Mouse (Mus musculus) CH12.LX (cell line): ENCODE data around the gene Gas7. TPM values are rescaled to one million over a fixed set of nuclear protein-coding genes. Genes with fewer than 3 reads are reported as not detected.
A peak's percentile ranks its signal among the peaks of the same experiment; 100 is the strongest.

ENCODE experiments used
- DNase-seq: peaks from one replicate; pipeline ENCODE4 v3.0.0-alpha.2; 2013; ENCODE audit errors: extremely low read depth
- H3K27ac ChIP-seq: 2 replicates; pipeline ENCODE4 v1.5.1; 2012; ENCODE audit warnings: low read depth, mild to moderate bottlenecking, control low read depth, moderate library complexity; ENCODE audit not compliant: insufficient read depth
- H3K27me3 ChIP-seq: replicated peaks from 2 replicates; pipeline ENCODE3; 2012; ENCODE audit warnings: inconsistent platforms
- H3K36me3 ChIP-seq, 2 experiments: replicated peaks in 1 of 2; 2 replicates each; pipeline versions ENCODE3 to v1.6.1; 2012; ENCODE audit warnings: inconsistent platforms in 1 of 2, low read length in 1 of 2, mild to moderate bottlenecking in 1 of 2, mixed read lengths in 1 of 2, moderate library complexity in 1 of 2; ENCODE audit not compliant: control insufficient read depth in 1 of 2, insufficient read depth in 1 of 2
- H3K4me1 ChIP-seq, 2 experiments: 2 replicates each; pipeline ENCODE4 v1.6.1; 2012; ENCODE audit warnings: inconsistent platforms in 1 of 2, moderate library complexity in 1 of 2; ENCODE audit not compliant: insufficient read depth in 2 of 2, control insufficient read depth in 1 of 2
- H3K4me2 ChIP-seq: 2 replicates; pipeline ENCODE4 v1.6.1; 2012; ENCODE audit warnings: low read depth, mild to moderate bottlenecking, control low read depth; ENCODE audit not compliant: poor library complexity, insufficient read depth, severe bottlenecking
- H3K4me3 ChIP-seq, 3 experiments: fragments of 150-350 bp in 1 of 3; sonication (generic) in 1 of 3; replicated peaks in 1 of 3; 2 replicates each; pipeline versions ENCODE3 to v1.5.1; 2011 to 2012; ENCODE audit warnings: low read depth in 2 of 3, low read length in 2 of 3, mild to moderate bottlenecking in 2 of 3, moderate library complexity in 2 of 3, control low read depth in 1 of 3, improper control_type of control experiment in 1 of 3, inconsistent platforms in 1 of 3, mixed read lengths in 1 of 3; ENCODE audit not compliant: poor library complexity in 1 of 3
- H3K79me2 ChIP-seq: replicated peaks from 2 replicates; pipeline ENCODE4 v1.6.1; 2012; ENCODE audit warnings: mild to moderate bottlenecking, moderate library complexity; ENCODE audit not compliant: control insufficient read depth, poor library complexity, insufficient read depth, severe bottlenecking; ENCODE audit errors: extremely low read depth
- H3K9ac ChIP-seq: 2 replicates; pipeline ENCODE4 v1.6.1; 2012; ENCODE audit warnings: low read depth, mild to moderate bottlenecking, control low read depth, moderate library complexity; ENCODE audit not compliant: insufficient read depth
- H3K9me3 ChIP-seq: replicated peaks from 2 replicates; pipeline ENCODE3; 2012; ENCODE audit warnings: low read length, inconsistent platforms, mixed read lengths
- BHLHE40 ChIP-seq: IDR thresholded peaks from 2 replicates; pipeline ENCODE4 v1.6.1; 2011; ENCODE audit warnings: mild to moderate bottlenecking, low read depth, low read length, improper control_type of control experiment
- CHD1 ChIP-seq: IDR thresholded peaks from 2 replicates; pipeline ENCODE4 v1.6.1; 2012; ENCODE audit warnings: low read depth, low read length, improper control_type of control experiment, inconsistent platforms
- CTCF ChIP-seq, 2 experiments: IDR thresholded peaks in 1 of 2; conservative IDR thresholded peaks in 1 of 2; 2 replicates each; pipeline ENCODE4 v1.5.1; 2011 to 2012; ENCODE audit warnings: low read depth in 2 of 2, low read length in 2 of 2, improper control_type of control experiment in 1 of 2, inconsistent platforms in 1 of 2, mild to moderate bottlenecking in 1 of 2, moderate library complexity in 1 of 2
- ELF1 ChIP-seq: IDR thresholded peaks from 2 replicates; pipeline ENCODE4 v1.6.1; 2014; ENCODE audit warnings: low read depth, mild to moderate bottlenecking, inconsistent platforms, low read length, improper control_type of control experiment
- EP300 ChIP-seq: IDR thresholded peaks from 2 replicates; pipeline ENCODE4 v1.6.1; 2011; ENCODE audit warnings: low read length, improper control_type of control experiment
- ETS1 ChIP-seq: conservative IDR thresholded peaks from 2 replicates; pipeline ENCODE4 v1.6.1; 2012; ENCODE audit warnings: low read depth, mild to moderate bottlenecking, inconsistent platforms, low read length, improper control_type of control experiment, moderate library complexity
- GABPA ChIP-seq: IDR thresholded peaks from 2 replicates; pipeline ENCODE4 v1.6.1; 2012; ENCODE audit warnings: low read depth, low read length, improper control_type of control experiment, inconsistent platforms; ENCODE audit not compliant: insufficient replicate concordance
- HCFC1 ChIP-seq: IDR thresholded peaks from 2 replicates; pipeline ENCODE4 v1.6.1; 2012; ENCODE audit warnings: low read depth, mild to moderate bottlenecking, inconsistent platforms, low read length, improper control_type of control experiment
- IRF4 ChIP-seq: IDR thresholded peaks from 2 replicates; pipeline ENCODE4 v1.6.1; 2014; ENCODE audit warnings: low read depth, mild to moderate bottlenecking, inconsistent platforms, low read length, improper control_type of control experiment
- JUN ChIP-seq: IDR thresholded peaks from 2 replicates; pipeline ENCODE4 v1.6.1; 2011; ENCODE audit warnings: low read depth, mild to moderate bottlenecking, low read length, improper control_type of control experiment, moderate library complexity; ENCODE audit not compliant: insufficient read depth
- JUND ChIP-seq: conservative IDR thresholded peaks from 2 replicates; pipeline ENCODE4 v1.6.1; 2011; ENCODE audit warnings: low read depth, low read length, improper control_type of control experiment
- KAT2A ChIP-seq: IDR thresholded peaks from 2 replicates; pipeline ENCODE4 v1.6.1; 2012; ENCODE audit warnings: low read length, improper control_type of control experiment, inconsistent platforms; ENCODE audit not compliant: insufficient replicate concordance
- MAFK ChIP-seq: IDR thresholded peaks from 2 replicates; pipeline ENCODE4 v1.6.1; 2011; ENCODE audit warnings: low read length, improper control_type of control experiment; ENCODE audit not compliant: insufficient replicate concordance
- MAX ChIP-seq: IDR thresholded peaks from 2 replicates; pipeline ENCODE4 v1.6.1; 2011; ENCODE audit warnings: low read length, improper control_type of control experiment
- MAZ ChIP-seq: IDR thresholded peaks from 2 replicates; pipeline ENCODE4 v1.6.1; 2012; ENCODE audit warnings: low read depth, mild to moderate bottlenecking, inconsistent platforms, low read length, improper control_type of control experiment, moderate library complexity
- MEF2A ChIP-seq: IDR thresholded peaks from 2 replicates; pipeline ENCODE4 v1.6.1; 2014; ENCODE audit warnings: low read depth, mild to moderate bottlenecking, inconsistent platforms, low read length, improper control_type of control experiment, borderline replicate concordance
- MXI1 ChIP-seq: IDR thresholded peaks from 2 replicates; pipeline ENCODE4 v1.6.1; 2011; ENCODE audit warnings: mild to moderate bottlenecking, low read depth, low read length, improper control_type of control experiment
- MYC ChIP-seq: IDR thresholded peaks from 2 replicates; pipeline ENCODE4 v1.6.1; 2011; ENCODE audit warnings: low read depth, mild to moderate bottlenecking, improper control_type of control experiment, low read length
- NELFE ChIP-seq: IDR thresholded peaks from 2 replicates; pipeline ENCODE4 v1.6.1; 2011; ENCODE audit warnings: low read depth, low read length, improper control_type of control experiment
- NRF1 ChIP-seq: IDR thresholded peaks from 2 replicates; pipeline ENCODE4 v1.6.1; 2014; ENCODE audit warnings: low read depth, mild to moderate bottlenecking, inconsistent platforms, low read length, improper control_type of control experiment, moderate library complexity
- PAX5 ChIP-seq: IDR thresholded peaks from 2 replicates; pipeline ENCODE4 v1.6.1; 2012; ENCODE audit warnings: low read length, inconsistent platforms, mixed read lengths
- POLR2A ChIP-seq: IDR thresholded peaks from 2 replicates; pipeline ENCODE4 v1.6.1; 2011; ENCODE audit warnings: low read depth, mild to moderate bottlenecking, improper control_type of control experiment, low read length
- POLR2AphosphoS2 ChIP-seq: IDR thresholded peaks from 2 replicates; pipeline ENCODE4 v1.6.1; 2011; ENCODE audit warnings: low read depth, low read length, improper control_type of control experiment
- RAD21 ChIP-seq: IDR thresholded peaks from 2 replicates; pipeline ENCODE4 v1.6.1; 2011; ENCODE audit warnings: low read depth, mild to moderate bottlenecking, low read length, improper control_type of control experiment, moderate library complexity
- RCOR1 ChIP-seq: conservative IDR thresholded peaks from 2 replicates; pipeline ENCODE4 v1.6.1; 2012; ENCODE audit warnings: low read depth, mild to moderate bottlenecking, inconsistent platforms, low read length, improper control_type of control experiment
- SIN3A ChIP-seq: IDR thresholded peaks from 2 replicates; pipeline ENCODE4 v1.6.1; 2012; ENCODE audit warnings: low read length, improper control_type of control experiment, inconsistent platforms
- SMC3 ChIP-seq: IDR thresholded peaks from 2 replicates; pipeline ENCODE4 v1.6.1; 2011; ENCODE audit warnings: low read depth, low read length, improper control_type of control experiment
- TBP ChIP-seq: conservative IDR thresholded peaks from 2 replicates; pipeline ENCODE4 v1.6.1; 2011; ENCODE audit warnings: low read depth, low read length, improper control_type of control experiment
- TCF12 ChIP-seq: IDR thresholded peaks from 2 replicates; pipeline ENCODE4 v1.6.1; 2014; ENCODE audit warnings: low read depth, mild to moderate bottlenecking, inconsistent platforms, low read length, improper control_type of control experiment
- UBTF ChIP-seq: IDR thresholded peaks from 2 replicates; pipeline ENCODE4 v1.6.1; 2012; ENCODE audit warnings: low read depth, mild to moderate bottlenecking, inconsistent platforms, low read length, improper control_type of control experiment, moderate library complexity
- USF1 ChIP-seq: IDR thresholded peaks from 2 replicates; pipeline ENCODE4 v1.6.1; 2014; ENCODE audit warnings: low read depth, mild to moderate bottlenecking, inconsistent platforms, low read length, improper control_type of control experiment
- USF2 ChIP-seq: conservative IDR thresholded peaks from 2 replicates; pipeline ENCODE4 v1.6.1; 2011; ENCODE audit warnings: low read depth, low read length, improper control_type of control experiment
- ZKSCAN1 ChIP-seq: IDR thresholded peaks from 2 replicates; pipeline ENCODE4 v1.6.1; 2012; ENCODE audit warnings: low read depth, inconsistent platforms, low read length, improper control_type of control experiment, borderline replicate concordance
- ZMIZ1 ChIP-seq: IDR thresholded peaks from 2 replicates; pipeline ENCODE4 v1.6.1; 2012; ENCODE audit warnings: low read depth, mild to moderate bottlenecking, inconsistent platforms, low read length, improper control_type of control experiment
- ZNF384 ChIP-seq: IDR thresholded peaks from 2 replicates; pipeline ENCODE4 v1.6.1; 2012; ENCODE audit warnings: low read depth, low read length, improper control_type of control experiment, inconsistent platforms
- dilution Hi-C: fragments of 300-500 bp; cut with MboI; formaldehyde crosslinking; loops from 2 replicates; pipeline ENCODE4 v1.14.3; 2020; ENCODE audit warnings: low sequenced_read_pairs; ENCODE audit not compliant: extremely low pct_unique_long_range_greater_than_20kb, extremely low pct_ligation_motif_present
- in situ Hi-C: fragments of 300-500 bp; cut with MboI; formaldehyde crosslinking; loops from 3 replicates; pipeline ENCODE4 v1.14.3; 2019; ENCODE audit warnings: low sequenced_read_pairs, low pct_ligation_motif_present, low pct_unique_long_range_greater_than_20kb, mixed read lengths
- polyA plus RNA-seq: library from polyadenylated mRNA; unstranded; fragments of >175 nt; gene quantifications from 2 replicates; pipeline ENCODE4 v1.2.1, GENCODE M21; 2012; ENCODE audit warnings: low read depth; ENCODE audit not compliant: insufficient read length
- total RNA-seq, 2 experiments: library from RNA; depleted of rRNA; stranded (reverse); fragments of 300-350 nt in 1 of 2; fragments of >200 nt in 1 of 2; gene quantifications; 2 replicates each; pipeline ENCODE4 v1.2.3; 2012 to 2014

Gene Gas7
- total and polyA plus RNA-seq, 3 experiments, result 7.0 to 20.8 (median 7.0) TPM

GRCm38 (mm10) chr11:67577472-67577871 lies 122.2 kb downstream of the Gas7 start (continued):
- TF ChIP-seq JUND, result peak; percentile 92
- TF ChIP-seq ZNF384, result no peak
- no peak for TF ChIP-seq KAT2A
- TF ChIP-seq TCF12, result peak; percentile 97
- no peak for TF ChIP-seq ZMIZ1
- TF ChIP-seq SIN3A, result peak; percentile 77
- no peak for TF ChIP-seq UBTF
- TF ChIP-seq CTCF (conservative IDR thresholded peaks at IDR 0.05 in 1 of 2, IDR thresholded peaks at IDR 0.05 in 1 of 2; ENCODE audit: low read depth in 2 of 2, low read length in 2 of 2), result no peak
- TF ChIP-seq TBP, result 0 out of 2 replicates have a peak, but pooled peaks have one; percentile 21

GRCm38 (mm10) chr11:67577994-67578393 lies 122.8 kb downstream of the Gas7 start:
- peak; percentile 53 for DNase-seq
- H3K79me2 ChIP-seq, result no peaks in the 10 kb centered on the region
- H3K9me3 ChIP-seq, result no peaks in the 10 kb centered on the region
- H3K36me3 ChIP-seq, result peaks cover 0 to 9% of the 10 kb centered on the region in 2 experiments
- H3K4me1 ChIP-seq, result peaks cover 40 to 84% of the 10 kb centered on the region in 2 experiments
- H3K4me2 ChIP-seq, result peak overlapping the region; percentile 92
- peak overlapping the region in 2 of 3 experiments; percentile 20 to 47 for H3K4me3 ChIP-seq
- peak overlapping the region; percentile 95 for H3K27ac ChIP-seq
- dilution Hi-C loops, result no loop called here
- in situ Hi-C loops, result no loop called here
- H3K9ac ChIP-seq, result peak overlapping the region; percentile 54
- no peaks in the 10 kb centered on the region for H3K27me3 ChIP-seq
- TF ChIP-seq EP300 (peak; percentile 96), UBTF (peak; percentile 31; the same call in 1 of the 2 replicates), HCFC1 (no peak; the same call in none of the 2 replicates), USF2 (no peak), MEF2A (peak; percentile 66; the same call in 1 of the 2 replicates), POLR2A (no peak), NELFE (no peak), JUND (peak; percentile 60), GABPA (no peak), RAD21 (no peak; the same call in 1 of the 2 replicates), ZKSCAN1 (no peak), TBP (no peak), SIN3A (0 out of 2 replicates have a peak, but pooled peaks have one; percentile 49), MAZ (no peak), IRF4 (0 out of 2 replicates have a peak, but pooled peaks have one; percentile 42), KAT2A (0 out of 2 replicates have a peak, but pooled peaks have one; percentile 31), BHLHE40 (peak; percentile 90), PAX5 (no peak), USF1 (no peak), MAFK (peak; percentile 63), TCF12 (peak; percentile 95), ZNF384 (no peak), JUN (peak; percentile 89), NRF1 (no peak), SMC3 (no peak; the same call in 1 of the 2 replicates), ZMIZ1 (no peak; the same call in 1 of the 2 replicates), MAX (no peak), CTCF (conservative IDR thresholded peaks at IDR 0.05 in 1 of 2, IDR thresholded peaks at IDR 0.05 in 1 of 2; ENCODE audit: low read depth in 2 of 2, low read length in 2 of 2) (no peak), MXI1 (no peak; the same call in 1 of the 2 replicates), ELF1 (peak; percentile 43; the same call in 1 of the 2 replicates), RCOR1 (0 out of 2 replicates have a peak, but pooled peaks have one; percentile 70), ETS1 (peak; percentile 93), MYC (no peak; the same call in 1 of the 2 replicates), CHD1 (0 out of 2 replicates have a peak, but pooled peaks have one; percentile 87), POLR2AphosphoS2 (no peak)
